Mouse (Mus musculus) heart, adult 2 months (tissue): ENCODE measurements around the gene Osbpl10. TPM values are rescaled to one million over a fixed set of nuclear protein-coding genes. Genes with fewer than 3 reads are reported as not detected.

Experiments used
- DNase-seq, 2 experiments: peaks; one replicate each; pipeline ENCODE4 v3.0.0; 2021
- H3K27ac ChIP-seq: fragments of 200-600 bp; 2 replicates; pipeline ENCODE4 v1.8.1; 2022
- H3K27me3 ChIP-seq: fragments of 200-500 bp; 2 replicates; pipeline ENCODE4 v1.6.1; 2012; ENCODE audit warnings: mild to moderate bottlenecking, low read length, inconsistent platforms, mixed read lengths; ENCODE audit not compliant: control insufficient read depth, insufficient read depth
- H3K36me3 ChIP-seq: fragments of 200-500 bp; 2 replicates; pipeline ENCODE4 v1.6.1; 2012; ENCODE audit warnings: low read length, inconsistent platforms; ENCODE audit not compliant: control insufficient read depth, insufficient read depth
- H3K4me1 ChIP-seq: fragments of 200-500 bp; 2 replicates; pipeline ENCODE4 v1.6.1; 2011; ENCODE audit warnings: low read length; ENCODE audit not compliant: control insufficient read depth, insufficient read depth
- H3K4me3 ChIP-seq: fragments of 200-600 bp; 2 replicates; pipeline ENCODE4 v1.8.1; 2022
- H3K79me2 ChIP-seq: fragments of 200-500 bp; replicated peaks from 2 replicates; pipeline ENCODE4 v1.6.1; 2012; ENCODE audit warnings: mild to moderate bottlenecking, inconsistent platforms, low read length, moderate library complexity, mixed read lengths; ENCODE audit not compliant: control insufficient read depth, insufficient read depth
- H3K9ac ChIP-seq: fragments of 200-500 bp; 2 replicates; pipeline ENCODE4 v1.6.1; 2012; ENCODE audit warnings: low read depth, mild to moderate bottlenecking, control low read depth, inconsistent platforms, low read length, mixed read lengths
- CTCF ChIP-seq: fragments of 200-600 bp; IDR thresholded peaks from 2 replicates; pipeline ENCODE4 v1.8.1; 2022; ENCODE audit warnings: antibody characterized with exemption, mild to moderate bottlenecking, moderate library complexity
- EP300 ChIP-seq: fragments of 200-500 bp; IDR thresholded peaks from 2 replicates; pipeline ENCODE4 v1.6.1; 2011; ENCODE audit warnings: low read depth, low read length, control low read depth; ENCODE audit not compliant: insufficient read depth
- POLR2A ChIP-seq: fragments of 200-500 bp; IDR thresholded peaks from 2 replicates; pipeline ENCODE4 v1.6.1; 2011; ENCODE audit warnings: mild to moderate bottlenecking, low read depth, low read length, control low read depth; ENCODE audit not compliant: insufficient read depth
- WGBS: fragments of 180-500 bp; shearing (Covaris S2); methylation state at CpG from one replicate; pipeline ENCODE4 v1.1.7; 2018; 5-methylcytosine and 5-hydroxymethylcytosine counted together
- intact Hi-C: fragments of 180-260 bp; cut with DNase I; formaldehyde crosslinking; loops from one replicate; pipeline ENCODE4 v1.15.1; 2025
- polyA plus RNA-seq: library from polyadenylated mRNA; depleted of rRNA; stranded (reverse); fragments of >200 nt; gene quantifications from 2 replicates; pipeline ENCODE4 v1.2.3, GENCODE M21; 2012
- total RNA-seq, 2 experiments: library from RNA; stranded (reverse); gene quantifications; 2 replicates each; pipeline ENCODE4 v1.2.3; 2021

The Osbpl10 gene
- total and polyA plus RNA-seq, 3 experiments = 1.4 to 3.4 (median 2.0) TPM

- no peaks in the 10 kb centered on the region for H3K79me2 ChIP-seq
- TF ChIP-seq CTCF (no peak), POLR2A (no peak), EP300 (no peak)
- intact Hi-C loops = no loop called here
Measured at GRCm38 (mm10) chr9:115039245-115039644, 60.9 kb downstream of the Osbpl10 start.

DNA sequence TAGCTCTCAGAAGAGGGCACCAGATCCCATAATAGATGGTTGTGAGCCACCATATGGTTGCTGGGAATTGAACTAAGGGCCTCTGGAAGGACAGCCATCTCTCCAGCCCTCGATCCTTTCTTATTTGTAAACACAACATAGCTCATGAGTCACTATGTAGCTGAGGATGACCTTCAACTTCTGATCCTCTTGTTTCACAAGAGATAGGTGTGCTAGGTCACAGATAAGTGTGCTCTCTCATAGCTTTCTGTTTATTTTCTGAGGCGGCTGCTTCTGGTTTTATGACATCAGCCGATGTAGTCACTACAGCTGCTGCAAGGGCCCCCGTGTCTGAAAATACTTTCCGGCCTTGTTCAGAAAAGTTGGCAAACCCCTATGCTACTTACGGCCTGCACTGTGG lies 64.2 kb downstream of the Osbpl10 start:
- TF ChIP-seq POLR2A (no peak), EP300 (no peak), CTCF (no peak)
- intact Hi-C loops = no loop called here
- H3K79me2 ChIP-seq = no peaks in the 10 kb centered on the region
- 75% methylated on average over 6 of the region's 6 CpGs for WGBS
- H3K9ac ChIP-seq = no peak overlapping the region
- H3K4me3 ChIP-seq = no peak overlapping the region
- H3K4me1 ChIP-seq = no peaks in the 10 kb centered on the region
- H3K27me3 ChIP-seq = no peaks in the 10 kb centered on the region
- H3K36me3 ChIP-seq = no peaks in the 10 kb centered on the region
- no peak for DNase-seq
- no peak overlapping the region for H3K27ac ChIP-seq

More at GRCm38 (mm10) chr9:115039245-115039644, 60.9 kb downstream of the Osbpl10 start:
- Histone ChIP-seq H3K27ac (no peak overlapping the region), H3K27me3 (no peaks in the 10 kb centered on the region), H3K4me3 (no peak overlapping the region), H3K4me1 (no peaks in the 10 kb centered on the region), H3K9ac (no peak overlapping the region), H3K36me3 (no peaks in the 10 kb centered on the region)
- 72% methylated on average over 7 of the region's 7 CpGs for WGBS
- no peak for DNase-seq

GRCm38 (mm10) chr9:115042971-115043706 lies 64.8 kb downstream of the Osbpl10 start:
- Histone ChIP-seq H3K9ac (no peak overlapping the region), H3K36me3 (no peaks in the 10 kb centered on the region), H3K79me2 (no peaks in the 10 kb centered on the region), H3K4me3 (no peak overlapping the region), H3K27me3 (no peaks in the 10 kb centered on the region), H3K4me1 (no peaks in the 10 kb centered on the region), H3K27ac (no peak overlapping the region)
- TF ChIP-seq POLR2A (no peak), CTCF (no peak), EP300 (no peak)
- intact Hi-C loops = no loop called here
- WGBS = 90% methylated on average over 13 of the region's 13 CpGs
- DNase-seq = no peak

DNA sequence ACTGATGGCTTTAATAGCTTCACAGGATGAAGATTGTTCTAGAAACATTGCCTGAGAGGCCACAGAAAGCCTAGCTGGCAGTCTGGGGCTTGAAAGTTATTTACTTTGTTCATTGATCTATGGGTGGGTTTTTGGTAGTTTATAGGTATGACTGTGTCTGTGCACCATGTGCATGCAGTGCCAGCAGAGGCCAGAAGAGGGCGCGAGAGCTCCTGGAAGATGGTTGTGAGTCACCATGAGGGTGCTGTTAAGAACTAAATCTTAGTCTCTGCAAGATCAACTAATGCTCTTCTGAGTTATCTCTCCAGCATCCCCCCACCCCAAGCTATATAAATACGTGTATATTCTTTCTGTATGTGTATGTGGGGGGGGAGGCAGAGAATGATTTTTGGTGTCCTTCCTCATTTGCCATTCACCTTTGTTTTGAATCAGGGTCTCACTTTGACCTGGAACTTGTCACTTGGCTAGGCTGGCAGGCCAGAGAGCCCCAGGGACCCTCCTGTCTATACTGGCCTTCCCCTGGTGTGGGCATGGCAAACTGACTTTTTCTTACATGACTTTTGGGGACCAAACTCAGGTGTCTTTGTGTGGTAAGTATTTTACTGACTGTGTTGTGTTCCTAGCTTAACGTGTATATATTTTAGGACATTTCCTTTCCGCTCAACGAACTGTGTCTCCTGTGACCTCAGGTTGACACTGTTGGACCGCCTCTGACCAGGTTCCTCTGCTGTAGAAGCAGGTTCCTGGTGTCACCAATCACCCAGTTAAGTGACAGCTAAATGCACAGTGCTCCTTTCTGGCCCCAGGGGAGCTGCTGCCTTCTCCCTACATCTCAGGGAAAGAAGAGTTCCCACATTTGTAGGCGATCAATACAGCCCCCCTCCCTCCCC lies 65.8 kb downstream of the Osbpl10 start:
- Histone ChIP-seq H3K4me1 (no peaks in the 10 kb centered on the region), H3K79me2 (no peaks in the 10 kb centered on the region), H3K36me3 (no peaks in the 10 kb centered on the region), H3K4me3 (no peak overlapping the region), H3K27me3 (no peaks in the 10 kb centered on the region), H3K27ac (no peak overlapping the region), H3K9ac (no peak overlapping the region)
- 80% methylated on average over 8 of the region's 8 CpGs for WGBS
- DNase-seq = no peak
- intact Hi-C loops = no loop called here
- TF ChIP-seq EP300 = no peak
- peak; percentile 31 for TF ChIP-seq CTCF

GRCm38 (mm10) chr9:115045087-115045800 lies 66.9 kb downstream of the Osbpl10 start:
- no peak for TF ChIP-seq CTCF
- no peaks in the 10 kb centered on the region for H3K27me3 ChIP-seq
- intact Hi-C loops = no loop called here
- H3K79me2 ChIP-seq = no peaks in the 10 kb centered on the region
- no peak overlapping the region for H3K4me3 ChIP-seq
- no peaks in the 10 kb centered on the region for H3K36me3 ChIP-seq
- no peak for DNase-seq
- no peak overlapping the region for H3K27ac ChIP-seq
- WGBS = 64% methylated on average over 16 of the region's 16 CpGs
- H3K4me1 ChIP-seq = no peaks in the 10 kb centered on the region
- H3K9ac ChIP-seq = no peak overlapping the region
